Mouse (Mus musculus): ENCODE measurements around the gene Plpp4.

- TF ChIP-seq CTCF (IDR thresholded peaks at IDR 0.05; ENCODE audit: extremely low read depth, insufficient read depth, insufficient read length, insufficient replicate concordance), result no peak
- TF ChIP-seq POLR2A (IDR thresholded peaks at IDR 0.05; ENCODE audit: low read depth, low read length), result no peak
Measured at GRCm38 (mm10) chr7:129258331-129258730, 1.5 kb downstream of the Plpp4 start.
